Mouse (Mus musculus) neural tube, embryonic 11.5 days (tissue): ENCODE results near the gene Nlrc5. TPM values are rescaled to one million over a fixed set of nuclear protein-coding genes. Genes with fewer than 3 reads are reported as not detected.
"Not testable (repeated sequence)": the region's sequence is repeated elsewhere in the genome, so short reads cannot be mapped to it uniquely, and the experiment has no call there.

Experiments used
- ATAC-seq: fragments of 200-750 bp; cut with Nextera tagmentation; 2 replicates; pipeline ENCODE4 v1.8.0; 2017; ENCODE audit warnings: moderate number of reproducible peaks, mild to moderate bottlenecking, moderate TSS enrichment, moderate library complexity; ENCODE audit not compliant: insufficient read depth, low FRiP score, low TSS enrichment
- DNase-seq: peaks from one replicate; pipeline ENCODE4 v3.0.0-alpha.2; 2015; ENCODE audit warnings: low spot score
- H3K27ac ChIP-seq: fragments of 300-500 bp; sonication (generic); 2 replicates; pipeline ENCODE4 v1.5.1; 2014; ENCODE audit warnings: low read depth, mild to moderate bottlenecking, low read length
- H3K27me3 ChIP-seq: fragments of 300-500 bp; sonication (generic); 2 replicates; pipeline ENCODE4 v1.6.1; 2014; ENCODE audit warnings: mild to moderate bottlenecking, low read length, mixed read lengths; ENCODE audit not compliant: control insufficient read depth, insufficient read depth
- H3K36me3 ChIP-seq: fragments of 300-500 bp; sonication (generic); 2 replicates; pipeline ENCODE4 v1.6.1; 2014; ENCODE audit warnings: mild to moderate bottlenecking, low read length, moderate library complexity, mixed read lengths; ENCODE audit not compliant: control insufficient read depth, insufficient read depth
- H3K4me1 ChIP-seq: fragments of 300-500 bp; sonication (generic); 2 replicates; pipeline ENCODE4 v1.6.1; 2014; ENCODE audit warnings: low read length, mixed read lengths; ENCODE audit not compliant: control insufficient read depth, insufficient read depth
- H3K4me2 ChIP-seq: fragments of 300-500 bp; sonication (generic); 2 replicates; pipeline ENCODE4 v1.6.1; 2014; ENCODE audit warnings: low read depth, mild to moderate bottlenecking, moderate library complexity
- H3K4me3 ChIP-seq: fragments of 300-500 bp; sonication (generic); 2 replicates; pipeline ENCODE4 v1.5.1; 2014; ENCODE audit warnings: low read depth, low read length
- H3K9ac ChIP-seq: fragments of 300-500 bp; sonication (generic); 2 replicates; pipeline ENCODE4 v1.6.1; 2014; ENCODE audit warnings: mild to moderate bottlenecking, low read length
- H3K9me3 ChIP-seq: fragments of 300-500 bp; sonication (generic); 2 replicates; pipeline ENCODE4 v1.6.1; 2016; ENCODE audit warnings: low read length; ENCODE audit not compliant: control insufficient read depth
- WGBS: fragments of 180-500 bp; shearing (Covaris S2); extraction: QIAGEN DNeasy Blood & Tissue Kit; methylation state at CpG from one replicate; pipeline ENCODE4 v1.1.7; 2014; 5-methylcytosine and 5-hydroxymethylcytosine counted together
- polyA plus RNA-seq: library from polyadenylated mRNA; unstranded; fragments of >200 nt; fragmentation: Nextera tagmentation; extraction: Ambion mirVana; gene quantifications from 2 replicates; pipeline ENCODE4 v1.2.1, GENCODE M21; 2014

Nlrc5 gene
- polyA plus RNA-seq, 1 experiment from 2014 or later: not detected

DNA sequence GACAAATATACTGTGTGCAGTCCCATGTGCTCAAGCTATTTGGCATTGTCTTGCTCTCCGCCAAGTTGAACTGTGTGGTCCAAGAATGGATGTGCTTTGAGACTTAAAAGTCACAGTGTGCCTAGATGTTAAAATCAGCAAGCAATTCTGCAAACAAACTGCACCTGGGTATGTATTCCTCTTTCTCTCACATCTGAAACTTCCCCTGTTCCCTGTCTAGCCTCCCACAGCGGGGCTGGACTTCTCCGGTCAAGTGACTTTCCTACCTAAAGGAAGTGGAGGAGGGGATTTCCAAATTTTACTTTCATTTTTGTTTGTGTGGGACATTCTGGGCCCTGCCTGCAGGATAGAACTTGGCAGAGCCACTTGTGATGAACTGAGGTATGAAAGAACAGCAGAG is 9.0 kb downstream of the Nlrc5 start:
- Histone ChIP-seq H3K4me3 (no peak overlapping the region), H3K27ac (no peak overlapping the region), H3K9me3 (no peaks in the 10 kb centered on the region), H3K9ac (no peak overlapping the region), H3K4me1 (no peaks in the 10 kb centered on the region), H3K36me3 (no peaks in the 10 kb centered on the region), H3K27me3 (no peaks in the 10 kb centered on the region), H3K4me2 (no peak overlapping the region)
- DNase-seq (no peak), ATAC-seq (no peak)
- 88% methylated on average over 3 of the region's 3 CpGs for WGBS

DNA sequence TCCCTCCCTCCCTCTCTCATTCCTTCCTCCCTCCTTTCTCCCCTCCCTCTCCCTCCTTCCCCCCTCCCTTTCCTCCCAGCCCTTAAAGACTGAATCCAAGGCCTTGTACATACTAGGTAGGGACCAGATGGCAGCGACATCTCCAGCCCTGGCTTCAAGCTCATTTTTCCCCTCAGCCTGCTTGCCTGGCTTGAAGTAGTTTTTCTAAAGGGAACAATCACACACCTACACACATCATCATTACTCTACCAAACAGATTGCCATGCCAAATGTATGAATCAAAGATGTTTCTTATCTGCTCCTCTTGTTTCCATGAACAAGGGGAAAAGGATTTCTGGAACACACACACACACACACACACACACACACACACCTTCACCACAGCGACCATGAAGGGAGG is 10.3 kb downstream of the Nlrc5 start:
- no peaks in the 10 kb centered on the region for H3K4me1 ChIP-seq
- WGBS: 51% methylated on average over 2 of the region's 2 CpGs
- no peaks in the 10 kb centered on the region for H3K27me3 ChIP-seq
- no peak overlapping the region for H3K4me3 ChIP-seq
- no peaks in the 10 kb centered on the region for H3K9me3 ChIP-seq
- no peak overlapping the region for H3K27ac ChIP-seq
- H3K4me2 ChIP-seq: no peak overlapping the region
- H3K36me3 ChIP-seq: no peaks in the 10 kb centered on the region
- H3K9ac ChIP-seq: no peak overlapping the region
- no peak for ATAC-seq
- no peak for DNase-seq

DNA sequence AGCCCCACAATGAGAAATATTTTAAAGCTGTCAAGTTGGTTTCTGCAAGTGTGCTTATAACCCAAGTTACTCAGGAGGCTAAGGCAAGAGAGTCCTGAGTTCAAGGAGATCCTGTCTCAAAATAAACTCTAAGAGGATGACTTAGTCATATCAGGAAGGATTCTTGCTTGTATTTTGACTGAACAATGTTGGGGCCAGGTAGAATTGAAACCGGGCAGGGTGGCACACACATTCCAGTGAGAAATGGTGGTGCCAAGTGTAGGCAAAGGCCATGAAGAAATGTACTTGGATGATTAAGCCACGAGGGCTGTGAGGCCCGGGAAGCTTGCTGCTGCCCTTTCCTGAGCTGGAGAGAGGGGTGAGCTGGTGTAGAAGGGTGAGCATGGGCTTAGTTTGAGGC is 13.0 kb downstream of the Nlrc5 start:
- H3K4me2 ChIP-seq: no peak overlapping the region
- H3K4me1 ChIP-seq: no peaks in the 10 kb centered on the region
- DNase-seq (no peak), ATAC-seq (no peak)
- H3K27ac ChIP-seq: no peak overlapping the region
- H3K27me3 ChIP-seq: no peaks in the 10 kb centered on the region
- H3K9ac ChIP-seq: no peak overlapping the region
- no peak overlapping the region for H3K4me3 ChIP-seq
- 82% methylated on average over 3 of the region's 3 CpGs for WGBS
- H3K36me3 ChIP-seq: no peaks in the 10 kb centered on the region
- no peaks in the 10 kb centered on the region for H3K9me3 ChIP-seq

DNA sequence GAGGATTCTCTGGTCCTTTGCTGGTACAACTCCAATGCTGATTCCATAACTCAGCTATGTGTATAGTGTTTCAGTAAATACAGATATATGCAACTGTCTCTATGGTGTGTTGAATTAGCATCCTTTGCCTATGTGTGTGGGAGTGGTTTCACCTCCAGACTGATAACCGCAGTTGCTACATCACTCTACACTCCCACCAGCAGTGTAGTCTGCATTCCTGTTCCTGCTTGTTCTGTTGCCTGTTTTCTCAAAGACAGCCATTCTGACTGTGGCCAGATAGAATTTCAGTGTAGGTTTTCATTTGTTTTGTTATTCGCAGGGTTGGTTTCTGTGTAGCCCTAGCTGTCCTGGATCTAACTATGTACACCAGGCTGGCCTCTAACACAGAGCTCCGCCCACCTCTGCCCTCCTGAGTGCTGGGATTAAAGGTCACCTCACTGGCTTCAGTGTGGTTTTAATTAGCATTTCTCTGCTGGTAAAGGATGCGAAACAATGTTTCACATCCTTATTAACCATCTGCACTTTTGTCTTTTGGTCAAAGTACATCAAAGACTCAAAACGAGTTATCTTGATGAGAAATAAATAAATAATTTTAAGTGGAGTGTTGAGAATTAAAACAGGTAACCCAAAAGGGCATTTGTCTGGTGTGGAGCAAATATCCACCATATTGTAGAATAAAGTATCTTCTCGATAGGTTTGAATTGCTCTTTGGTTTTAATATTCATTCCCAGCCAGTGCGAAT is 13.6 kb downstream of the Nlrc5 start:
- ATAC-seq: no peak

DNA sequence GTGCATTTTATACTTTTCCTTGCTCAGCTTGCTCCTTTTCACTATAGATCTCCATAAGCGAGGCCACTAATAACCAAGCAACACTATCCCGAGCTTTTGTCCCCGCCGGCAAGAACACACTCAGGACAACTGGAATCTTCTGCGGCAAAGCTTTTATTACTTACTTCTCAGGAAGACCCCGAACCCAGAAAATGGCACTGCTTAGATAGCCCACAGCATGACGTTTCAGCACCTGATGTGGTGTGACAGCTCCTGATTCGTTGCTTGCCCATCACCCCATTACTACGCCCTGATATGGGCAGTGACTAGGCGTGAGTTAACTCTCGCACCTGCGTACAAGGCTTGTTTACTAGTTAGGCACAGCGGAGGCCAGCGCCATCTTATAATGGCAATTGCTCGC is 18.8 kb downstream of the Nlrc5 start:
- H3K9me3 ChIP-seq, H3K4me3 ChIP-seq, H3K27ac ChIP-seq, H3K36me3 ChIP-seq, H3K4me1 ChIP-seq, DNase-seq, H3K9ac ChIP-seq, ATAC-seq, H3K27me3 ChIP-seq, H3K4me2 ChIP-seq: not testable (repeated sequence)
- WGBS: 90% methylated on average over 15 of the region's 15 CpGs

More for the DNA sequence above, 13.6 kb downstream of the Nlrc5 start:
- no peak overlapping the region for H3K9ac ChIP-seq
- no peaks in the 10 kb centered on the region for H3K4me1 ChIP-seq
- DNase-seq: no peak
- H3K4me2 ChIP-seq: no peak overlapping the region
- H3K9me3 ChIP-seq: no peaks in the 10 kb centered on the region
- H3K27ac ChIP-seq: no peak overlapping the region
- H3K4me3 ChIP-seq: no peak overlapping the region
- 88% methylated on average over 7 of the region's 7 CpGs for WGBS
- no peaks in the 10 kb centered on the region for H3K36me3 ChIP-seq
- no peaks in the 10 kb centered on the region for H3K27me3 ChIP-seq

DNA sequence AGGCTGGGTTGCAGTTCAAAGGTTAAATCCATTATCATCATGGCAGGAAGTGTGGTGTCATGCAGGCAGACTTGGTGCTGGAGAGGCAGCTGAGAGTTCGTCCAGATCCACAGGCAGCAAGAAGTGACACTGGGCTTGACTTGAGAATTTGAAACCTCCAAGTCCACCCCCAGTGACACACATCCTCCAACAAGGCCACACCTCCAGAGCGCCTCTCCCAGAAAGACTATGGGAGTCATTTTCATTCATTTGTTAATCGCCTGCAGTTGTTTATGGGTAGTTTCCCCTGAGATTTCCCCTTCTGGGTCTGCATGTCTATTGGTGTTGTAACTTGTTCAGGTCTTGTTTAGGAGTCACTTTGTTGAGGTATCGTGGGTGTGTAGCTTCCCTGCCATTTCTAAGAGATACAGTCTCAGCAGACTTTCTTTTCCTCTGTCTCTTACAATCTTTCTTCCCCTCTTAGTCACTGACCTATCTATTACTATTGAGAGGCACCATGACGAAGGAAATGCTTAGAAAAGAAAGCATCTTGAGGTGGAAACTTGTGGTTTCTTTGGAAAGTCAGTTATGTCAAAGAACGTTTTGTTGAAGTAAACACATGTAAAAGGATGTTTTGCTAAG is 19.8 kb downstream of the Nlrc5 start:
- no peak for ATAC-seq
- H3K4me3 ChIP-seq: no peak overlapping the region
- H3K36me3 ChIP-seq: no peaks in the 10 kb centered on the region
- no peak overlapping the region for H3K4me2 ChIP-seq
- 81% methylated on average over 6 of the region's 6 CpGs for WGBS
- no peak overlapping the region for H3K27ac ChIP-seq
- no peaks in the 10 kb centered on the region for H3K27me3 ChIP-seq
- no peak overlapping the region for H3K9ac ChIP-seq
- no peak for DNase-seq
- no peaks in the 10 kb centered on the region for H3K9me3 ChIP-seq
- no peaks in the 10 kb centered on the region for H3K4me1 ChIP-seq

DNA sequence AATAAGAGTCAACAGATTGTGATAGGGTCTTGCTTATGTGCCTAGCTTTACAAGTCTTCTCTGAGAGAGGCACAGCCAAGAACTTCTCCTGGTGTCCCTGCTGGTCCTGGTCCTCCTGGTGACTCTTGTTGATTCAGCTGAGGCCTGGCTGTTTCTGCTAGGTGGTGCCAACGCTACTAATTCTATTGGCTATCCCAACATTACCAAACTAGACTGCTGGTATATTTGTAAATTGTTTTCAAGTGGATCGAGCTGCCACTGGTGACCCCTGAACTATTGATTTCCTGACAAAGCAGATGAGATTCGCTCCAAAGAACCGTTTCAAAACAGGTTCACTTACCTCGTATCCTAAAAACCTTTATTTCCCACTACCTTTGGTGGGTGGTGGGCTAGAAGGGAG is 20.7 kb downstream of the Nlrc5 start:
- ATAC-seq: no peak

DNA sequence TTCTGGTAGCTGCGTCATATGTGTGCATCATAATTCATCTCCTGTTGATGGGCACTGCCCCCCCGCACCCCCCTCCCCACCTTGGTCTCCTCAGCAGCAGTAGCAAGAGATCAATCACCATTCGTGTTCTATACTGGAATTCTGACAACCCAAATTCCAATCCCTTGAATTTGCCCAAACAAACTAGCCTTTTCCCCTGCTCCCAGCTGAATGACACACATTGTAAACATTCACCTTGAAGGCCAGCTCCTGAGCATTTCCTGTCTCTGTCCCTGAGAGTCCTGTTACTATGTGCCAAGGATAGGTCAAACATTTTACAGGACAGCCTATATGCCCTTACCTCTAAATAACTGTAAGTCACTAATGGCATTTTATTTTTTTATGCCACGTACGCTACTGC is 21.9 kb downstream of the Nlrc5 start:
- Histone ChIP-seq H3K4me3 (no peak overlapping the region), H3K9me3 (no peaks in the 10 kb centered on the region), H3K4me1 (no peaks in the 10 kb centered on the region), H3K27me3 (no peaks in the 10 kb centered on the region), H3K4me2 (no peak overlapping the region), H3K36me3 (no peaks in the 10 kb centered on the region), H3K9ac (no peak overlapping the region), H3K27ac (no peak overlapping the region)
- DNase-seq (no peak), ATAC-seq (no peak)
- 85% methylated on average over 5 of the region's 5 CpGs for WGBS

More for the DNA sequence above, 20.7 kb downstream of the Nlrc5 start:
- H3K36me3 ChIP-seq: no peaks in the 10 kb centered on the region
- no peaks in the 10 kb centered on the region for H3K9me3 ChIP-seq
- WGBS: 85% methylated on average over 5 of the region's 5 CpGs
- H3K9ac ChIP-seq: no peak overlapping the region
- H3K27me3 ChIP-seq: no peaks in the 10 kb centered on the region
- no peak overlapping the region for H3K27ac ChIP-seq
- no peak for DNase-seq
- H3K4me1 ChIP-seq: no peaks in the 10 kb centered on the region
- H3K4me3 ChIP-seq: no peak overlapping the region
- no peak overlapping the region for H3K4me2 ChIP-seq

DNA sequence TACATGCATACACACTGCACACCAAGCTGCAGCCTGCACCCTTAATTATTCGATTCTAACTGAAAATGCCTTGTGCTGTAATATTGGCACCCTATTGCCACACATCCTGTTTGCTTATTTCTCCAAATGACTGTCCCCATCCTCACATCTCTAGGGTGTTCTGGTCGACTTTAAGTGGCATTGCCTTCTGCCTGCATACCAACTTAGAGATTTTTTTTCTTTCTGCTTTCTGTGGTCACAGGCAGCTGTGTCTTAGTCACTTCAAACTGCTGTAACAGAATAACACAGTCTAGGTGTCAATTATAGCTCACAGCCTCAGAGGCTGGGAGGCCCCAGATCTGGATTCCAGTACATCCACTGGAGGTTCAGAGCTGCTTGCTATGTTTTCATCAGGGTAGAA is 24.4 kb downstream of the Nlrc5 start:
- no peak overlapping the region for H3K9ac ChIP-seq
- WGBS: 70% methylated on average over 2 of the region's 2 CpGs
- ATAC-seq (no peak), DNase-seq (no peak)
- H3K4me2 ChIP-seq: no peak overlapping the region
- H3K4me3 ChIP-seq: no peak overlapping the region
- no peaks in the 10 kb centered on the region for H3K4me1 ChIP-seq
- H3K9me3 ChIP-seq: no peaks in the 10 kb centered on the region
- no peaks in the 10 kb centered on the region for H3K27me3 ChIP-seq
- no peaks in the 10 kb centered on the region for H3K36me3 ChIP-seq
- no peak overlapping the region for H3K27ac ChIP-seq
